Mouse (Mus musculus): ENCODE measurements at regions not wholly inside any gene's neighbourhood (a gene's known extent, or its start where the extent isn't known, plus 50 kb on each side); places are given as distances from the start of the nearest gene placed in this dataset.

DNA sequence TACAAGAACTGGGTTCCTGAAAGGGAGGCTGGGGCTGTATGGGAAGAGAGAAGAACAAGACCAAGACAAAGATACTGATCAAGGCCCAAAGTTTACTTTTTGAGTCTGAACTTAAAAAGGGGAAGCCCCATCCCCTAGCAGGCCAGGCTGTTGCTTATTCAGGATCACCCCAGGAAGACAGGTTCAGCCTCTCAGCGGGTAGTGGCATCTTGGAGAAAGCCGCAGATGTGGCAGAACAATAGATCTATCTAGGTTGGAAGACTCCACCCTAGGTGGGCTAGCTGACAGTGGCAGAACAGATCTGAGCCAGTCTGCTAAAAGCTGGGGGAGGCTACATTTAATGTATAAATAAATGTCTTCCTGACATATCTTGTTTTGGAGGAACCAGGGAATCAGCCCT is 450.8 kb downstream of the Bckdhb start:
- H3K79me2 ChIP-seq (ENCODE audit: control insufficient read depth, insufficient read depth, low read length, poor library complexity) = no peaks in the 10 kb centered on the region
- TF ChIP-seq UBTF (IDR thresholded peaks at IDR 0.05; ENCODE audit: borderline replicate concordance, insufficient read depth, low read depth, low read length) (no peak), CHD2 (IDR thresholded peaks at IDR 0.05; ENCODE audit: low read length) (no peak), MYB (IDR thresholded peaks at IDR 0.05; ENCODE audit: low read depth, low read length) (no peak)

DNA sequence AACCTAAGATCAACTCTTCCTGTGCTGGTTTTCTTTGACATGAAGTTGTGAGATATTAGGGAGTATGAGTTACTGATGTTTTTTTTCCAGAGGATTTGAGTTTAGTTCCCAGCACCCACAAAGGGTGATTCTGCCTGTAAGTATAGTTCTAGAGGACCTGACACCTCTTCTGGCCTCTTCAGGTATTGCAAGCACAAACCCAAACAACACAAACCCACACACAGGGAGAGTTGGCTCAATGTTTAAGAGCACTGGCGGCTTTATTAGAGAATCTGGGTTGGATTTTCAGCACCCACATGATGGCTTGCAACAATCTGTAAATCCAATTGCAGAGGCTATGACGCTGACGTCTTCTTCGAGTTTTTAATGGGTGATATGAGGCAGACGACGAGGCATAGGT is 451.7 kb downstream of the Bckdhb start:
- Histone ChIP-seq H3K4me3 (ENCODE audit: control insufficient read depth in 1 of 2, insufficient read depth in 1 of 2, low read depth in 2 of 2, low read length in 2 of 2) (no peak overlapping the region), H3K9ac (ENCODE audit: control insufficient read depth, low read depth, low read length, poor library complexity, severe bottlenecking) (no peak overlapping the region), H3K4me1 (ENCODE audit: control insufficient read depth in 1 of 2, insufficient read depth in 2 of 2, low read length in 2 of 2) (no peaks in the 10 kb centered on the region), H3K27me3 (ENCODE audit: control insufficient read depth in 1 of 2, insufficient read depth in 2 of 2, low read length in 2 of 2) (no peaks in the 10 kb centered on the region), H3K36me3 (ENCODE audit: control insufficient read depth in 1 of 2, insufficient read depth in 2 of 2, low read length in 2 of 2) (no peaks in the 10 kb centered on the region), H3K27ac (ENCODE audit: control insufficient read depth, low read depth, low read length) (no peak overlapping the region), H3K79me2 (ENCODE audit: control insufficient read depth, insufficient read depth, low read length, poor library complexity) (no peaks in the 10 kb centered on the region), H3K9me3 (replicated peaks; ENCODE audit: insufficient read depth, low read length) (no peaks in the 10 kb centered on the region)
- 0 out of 6 replicates have a peak, but pooled peaks of 1 of the 3 experiments have one; percentile 13 for TF ChIP-seq CTCF (IDR thresholded peaks at IDR 0.05 in 2 of 3, conservative IDR thresholded peaks at IDR 0.05 in 1 of 3; ENCODE audit: control insufficient read depth in 1 of 3, insufficient read depth in 1 of 3, low read depth in 2 of 3, low read length in 3 of 3, poor library complexity in 1 of 3, severe bottlenecking in 1 of 3)
- no peak for TF ChIP-seq POLR2A (IDR thresholded peaks at IDR 0.05; ENCODE audit: control insufficient read depth in 1 of 2, insufficient read depth in 1 of 2, low read depth in 1 of 2, low read length in 2 of 2, poor library complexity in 1 of 2)
- DNase-seq (ENCODE audit: low read depth, low spot score) = peak; percentile 7

More for the DNA sequence above, 450.8 kb downstream of the Bckdhb start:
- no peak overlapping the region for H3K9ac ChIP-seq (ENCODE audit: control insufficient read depth, low read depth, low read length, poor library complexity, severe bottlenecking)
- no peaks in the 10 kb centered on the region for H3K27me3 ChIP-seq (ENCODE audit: control insufficient read depth in 1 of 2, insufficient read depth in 2 of 2, low read length in 2 of 2)
- no peak overlapping the region for H3K27ac ChIP-seq (ENCODE audit: control insufficient read depth, low read depth, low read length)
- DNase-seq (ENCODE audit: low read depth, low spot score) = no peak
- H3K9me3 ChIP-seq (replicated peaks; ENCODE audit: insufficient read depth, low read length) = no peaks in the 10 kb centered on the region
- no peaks in the 10 kb centered on the region for H3K4me1 ChIP-seq (ENCODE audit: control insufficient read depth in 1 of 2, insufficient read depth in 2 of 2, low read length in 2 of 2)
- no peak overlapping the region for H3K4me3 ChIP-seq (ENCODE audit: control insufficient read depth in 1 of 2, insufficient read depth in 1 of 2, low read depth in 2 of 2, low read length in 2 of 2)
- H3K36me3 ChIP-seq (ENCODE audit: control insufficient read depth in 1 of 2, insufficient read depth in 2 of 2, low read length in 2 of 2) = no peaks in the 10 kb centered on the region

- Histone ChIP-seq H3K4me1 (ENCODE audit: control insufficient read depth in 1 of 2, insufficient read depth in 2 of 2, low read length in 2 of 2) (no peaks in the 10 kb centered on the region), H3K79me2 (ENCODE audit: control insufficient read depth, insufficient read depth, low read length, poor library complexity) (no peaks in the 10 kb centered on the region), H3K9me3 (replicated peaks; ENCODE audit: insufficient read depth, low read length) (no peaks in the 10 kb centered on the region), H3K27ac (ENCODE audit: control insufficient read depth, low read depth, low read length) (no peak overlapping the region), H3K27me3 (ENCODE audit: control insufficient read depth in 1 of 2, insufficient read depth in 2 of 2, low read length in 2 of 2) (no peaks in the 10 kb centered on the region), H3K36me3 (ENCODE audit: control insufficient read depth in 1 of 2, insufficient read depth in 2 of 2, low read length in 2 of 2) (no peaks in the 10 kb centered on the region), H3K4me3 (ENCODE audit: control insufficient read depth in 1 of 2, insufficient read depth in 1 of 2, low read depth in 2 of 2, low read length in 2 of 2) (no peak overlapping the region), H3K9ac (ENCODE audit: control insufficient read depth, low read depth, low read length, poor library complexity, severe bottlenecking) (no peak overlapping the region)
- DNase-seq (ENCODE audit: low read depth, low spot score) = peak; percentile 6
- no peak for TF ChIP-seq MAZ (IDR thresholded peaks at IDR 0.05; ENCODE audit: low read depth, low read length)
- no peak for TF ChIP-seq MAFK (IDR thresholded peaks at IDR 0.05; ENCODE audit: borderline replicate concordance, low read depth, low read length)
- TF ChIP-seq ZNF384 (IDR thresholded peaks at IDR 0.05; ENCODE audit: low read depth, low read length) = peak; percentile 43; the same call in 1 of the 2 replicates
- no peak for TF ChIP-seq TBP (IDR thresholded peaks at IDR 0.05; ENCODE audit: low read depth, low read length)
These were observed 457.0 kb downstream of the Bckdhb start for GRCm38 (mm10) chr9:84381942-84382341.

DNA sequence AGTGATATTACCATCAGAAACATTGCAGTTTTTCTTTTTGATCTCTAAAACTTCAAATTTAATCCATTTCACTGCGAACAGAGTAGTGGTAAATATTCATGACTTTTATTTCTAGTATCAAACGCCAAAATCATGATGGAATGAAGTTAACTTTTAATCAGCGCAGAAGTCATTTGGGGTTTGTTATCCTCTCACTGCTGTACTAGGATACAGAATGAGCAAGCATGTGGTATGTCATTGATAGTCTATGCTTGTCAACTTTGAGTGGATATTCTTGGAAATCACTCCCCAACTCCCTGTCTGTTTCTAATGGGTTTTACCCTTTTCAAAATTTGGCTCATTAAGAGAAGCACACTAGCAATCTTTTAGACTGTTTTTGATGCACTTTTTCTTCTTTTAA is 464.9 kb downstream of the Bckdhb start:
- no peaks in the 10 kb centered on the region for H3K79me2 ChIP-seq (ENCODE audit: control insufficient read depth, insufficient read depth, low read length, poor library complexity)
- no peak overlapping the region for H3K4me3 ChIP-seq (ENCODE audit: control insufficient read depth in 1 of 2, insufficient read depth in 1 of 2, low read depth in 2 of 2, low read length in 2 of 2)
- H3K9ac ChIP-seq (ENCODE audit: control insufficient read depth, low read depth, low read length, poor library complexity, severe bottlenecking) = no peak overlapping the region
- H3K36me3 ChIP-seq (ENCODE audit: control insufficient read depth in 1 of 2, insufficient read depth in 2 of 2, low read length in 2 of 2) = no peaks in the 10 kb centered on the region
- no peak for DNase-seq (ENCODE audit: low read depth, low spot score)
- no peaks in the 10 kb centered on the region for H3K27me3 ChIP-seq (ENCODE audit: control insufficient read depth in 1 of 2, insufficient read depth in 2 of 2, low read length in 2 of 2)
- H3K4me1 ChIP-seq (ENCODE audit: control insufficient read depth in 1 of 2, insufficient read depth in 2 of 2, low read length in 2 of 2) = no peaks in the 10 kb centered on the region
- no peak for TF ChIP-seq POLR2A (IDR thresholded peaks at IDR 0.05; ENCODE audit: control insufficient read depth in 1 of 2, insufficient read depth in 1 of 2, low read depth in 1 of 2, low read length in 2 of 2, poor library complexity in 1 of 2)
- no peak for TF ChIP-seq CHD2 (IDR thresholded peaks at IDR 0.05; ENCODE audit: low read length)
- H3K27ac ChIP-seq (ENCODE audit: control insufficient read depth, low read depth, low read length) = no peak overlapping the region
- H3K9me3 ChIP-seq (replicated peaks; ENCODE audit: insufficient read depth, low read length) = no peaks in the 10 kb centered on the region
